Mouse (Mus musculus) heart, embryonic 16.5 days (tissue): ENCODE data around the gene Kin. TPM values are rescaled to one million over a fixed set of nuclear protein-coding genes. Genes with fewer than 3 reads are reported as not detected.

Source experiments
- ATAC-seq: fragments of 200-750 bp; cut with Nextera tagmentation; replicated peaks from 2 replicates; pipeline ENCODE4 v1.8.0; 2017; ENCODE audit warnings: moderate number of reproducible peaks; ENCODE audit not compliant: insufficient read depth, low FRiP score; ENCODE audit errors: extremely low read depth
- H3K27ac ChIP-seq: fragments of 300-500 bp; sonication (generic); 2 replicates; pipeline ENCODE4 v1.5.1; 2014; ENCODE audit warnings: mild to moderate bottlenecking, low read length, control low read depth, moderate library complexity
- H3K27me3 ChIP-seq: fragments of 300-500 bp; sonication (generic); 2 replicates; pipeline ENCODE4 v1.6.1; 2014; ENCODE audit warnings: low read length, mixed read lengths; ENCODE audit not compliant: control insufficient read depth, insufficient read depth
- H3K36me3 ChIP-seq: fragments of 300-500 bp; sonication (generic); 2 replicates; pipeline ENCODE4 v1.6.1; 2014; ENCODE audit not compliant: control insufficient read depth, insufficient read depth
- H3K4me1 ChIP-seq: fragments of 300-500 bp; sonication (generic); 2 replicates; pipeline ENCODE4 v1.6.1; 2014; ENCODE audit warnings: low read length, mixed read lengths; ENCODE audit not compliant: control insufficient read depth, insufficient read depth
- H3K4me2 ChIP-seq: fragments of 300-500 bp; sonication (generic); 2 replicates; pipeline ENCODE4 v1.6.1; 2014; ENCODE audit warnings: low read depth, mild to moderate bottlenecking, control low read depth, low read length
- H3K4me3 ChIP-seq: fragments of 300-500 bp; sonication (generic); 2 replicates; pipeline ENCODE4 v1.5.1; 2014; ENCODE audit warnings: mild to moderate bottlenecking, control low read depth, low read length
- H3K9ac ChIP-seq: fragments of 300-500 bp; sonication (generic); 2 replicates; pipeline ENCODE4 v1.6.1; 2014; ENCODE audit warnings: low read length, control low read depth
- H3K9me3 ChIP-seq: fragments of 300-500 bp; sonication (generic); replicated peaks from 2 replicates; pipeline ENCODE4 v1.6.1; 2016; ENCODE audit warnings: low read length; ENCODE audit not compliant: control insufficient read depth
- WGBS: fragments of 180-500 bp; shearing (Covaris S2); extraction: QIAGEN DNeasy Blood & Tissue Kit; methylation state at CpG from one replicate; pipeline ENCODE4 v1.1.7; 2014; 5-methylcytosine and 5-hydroxymethylcytosine counted together
- polyA plus RNA-seq: library from polyadenylated mRNA; unstranded; fragments of >200 nt; fragmentation: Nextera tagmentation; extraction: Ambion mirVana; gene quantifications from 2 replicates; pipeline ENCODE4 v1.2.1, GENCODE M21; 2015

Gene Kin
- polyA plus RNA-seq, 1 experiment from 2014 or later = 22.5 TPM

GRCm38 (mm10) chr2:10128571-10128970 is 48.2 kb downstream of the Kin start:
- Histone ChIP-seq H3K27me3 (no peaks in the 10 kb centered on the region), H3K9me3 (no peaks in the 10 kb centered on the region), H3K27ac (no peak overlapping the region), H3K4me3 (no peak overlapping the region), H3K4me1 (no peaks in the 10 kb centered on the region), H3K9ac (no peak overlapping the region), H3K36me3 (no peaks in the 10 kb centered on the region), H3K4me2 (no peak overlapping the region)
- WGBS = 77% methylated on average over 4 of the region's 4 CpGs
- no peak for ATAC-seq

- no peaks in the 10 kb centered on the region for H3K4me1 ChIP-seq
- no peak for ATAC-seq
- H3K9me3 ChIP-seq = no peaks in the 10 kb centered on the region
- H3K4me2 ChIP-seq = no peak overlapping the region
- no peaks in the 10 kb centered on the region for H3K36me3 ChIP-seq
- no peaks in the 10 kb centered on the region for H3K27me3 ChIP-seq
- WGBS = 62% methylated on average over 8 of the region's 8 CpGs
- no peak overlapping the region for H3K9ac ChIP-seq
- no peak overlapping the region for H3K4me3 ChIP-seq
- no peak overlapping the region for H3K27ac ChIP-seq
Measured at GRCm38 (mm10) chr2:10130341-10130990, 50.1 kb downstream of the Kin start.

GRCm38 (mm10) chr2:10131296-10131695 is 50.9 kb downstream of the Kin start, which contains the start of gene Itih2:
TSS of gene Itih2 (minus strand) at chr2:10131396.
- no peak within 1 kb of the TSS for H3K27ac ChIP-seq
- no peak within 1 kb of the TSS for H3K9ac ChIP-seq
- H3K36me3 ChIP-seq = no peaks in the 10 kb centered on the region
- no peak within 1 kb of the TSS for H3K4me3 ChIP-seq
- 83% methylated on average over 4 of the region's 4 CpGs for WGBS
- H3K9me3 ChIP-seq = no peaks in the 10 kb centered on the region
- ATAC-seq = no peak
- H3K4me2 ChIP-seq = no peak within 1 kb of the TSS
- no peaks in the 10 kb centered on the region for H3K27me3 ChIP-seq
- no peaks in the 10 kb centered on the region for H3K4me1 ChIP-seq

- WGBS = 78% methylated on average over 1 of the region's 1 CpGs
- Histone ChIP-seq H3K27me3 (no peaks in the 10 kb centered on the region), H3K4me2 (no peak overlapping the region), H3K4me3 (no peak overlapping the region), H3K9me3 (no peaks in the 10 kb centered on the region), H3K27ac (no peak overlapping the region), H3K9ac (no peak overlapping the region), H3K36me3 (no peaks in the 10 kb centered on the region), H3K4me1 (no peaks in the 10 kb centered on the region)
- ATAC-seq = no peak
Measured at GRCm38 (mm10) chr2:10132128-10132527, 51.7 kb downstream of the Kin start.

GRCm38 (mm10) chr2:10133941-10134340 is 53.5 kb downstream of the Kin start:
- Histone ChIP-seq H3K9me3 (no peaks in the 10 kb centered on the region), H3K27me3 (no peaks in the 10 kb centered on the region), H3K27ac (no peak overlapping the region), H3K36me3 (no peaks in the 10 kb centered on the region), H3K4me3 (no peak overlapping the region), H3K4me2 (no peak overlapping the region), H3K4me1 (no peaks in the 10 kb centered on the region), H3K9ac (no peak overlapping the region)
- 62% methylated on average over 6 of the region's 6 CpGs for WGBS
- no peak for ATAC-seq

GRCm38 (mm10) chr2:10137320-10137719 is 56.9 kb downstream of the Kin start:
- Histone ChIP-seq H3K27me3 (no peaks in the 10 kb centered on the region), H3K9ac (no peak overlapping the region), H3K4me2 (no peak overlapping the region), H3K9me3 (no peaks in the 10 kb centered on the region), H3K27ac (no peak overlapping the region), H3K4me1 (no peaks in the 10 kb centered on the region), H3K36me3 (no peaks in the 10 kb centered on the region), H3K4me3 (no peak overlapping the region)
- WGBS = 80% methylated on average over 2 of the region's 2 CpGs
- ATAC-seq = no peak

GRCm38 (mm10) chr2:10140456-10140855 is 60.1 kb downstream of the Kin start:
- WGBS = 67% methylated on average over 5 of the region's 5 CpGs
- H3K4me2 ChIP-seq = no peak overlapping the region
- H3K9me3 ChIP-seq = no peaks in the 10 kb centered on the region
- no peak overlapping the region for H3K4me3 ChIP-seq
- H3K27ac ChIP-seq = no peak overlapping the region
- no peaks in the 10 kb centered on the region for H3K27me3 ChIP-seq
- no peak overlapping the region for H3K9ac ChIP-seq
- H3K36me3 ChIP-seq = no peaks in the 10 kb centered on the region
- ATAC-seq = no peak
- no peaks in the 10 kb centered on the region for H3K4me1 ChIP-seq

Other genes with a start within 250 kb of the Kin start
- gene 4930412O13Rik, start 199.3 kb upstream of the Kin start, polyA plus RNA-seq = not detected in 2 replicates
- gene 9230102O04Rik, start 191.1 kb upstream of the Kin start, polyA plus RNA-seq = not detected in 2 replicates
- 5.4 and 11.9 TPM in 2 replicates for gene Gata3, start 190.6 kb upstream of the Kin start, polyA plus RNA-seq
- gene Taf3, start 32.0 kb upstream of the Kin start, polyA plus RNA-seq = 7.5 and 8.3 TPM in 2 replicates
- 1,497 and 1,501 TPM in 2 replicates for gene Atp5c1, start 83 bp upstream of the Kin start, polyA plus RNA-seq
- gene Itih2, start 50.8 kb downstream of the Kin start, polyA plus RNA-seq = 0.58 and 0.62 TPM in 2 replicates
- 9.8 and 10.3 TPM in 2 replicates for gene Itih5, start 73.0 kb downstream of the Kin start, polyA plus RNA-seq